Comparison of ENCODE assay signal across 23 mouse cellular contexts in the genomic region with DNA sequence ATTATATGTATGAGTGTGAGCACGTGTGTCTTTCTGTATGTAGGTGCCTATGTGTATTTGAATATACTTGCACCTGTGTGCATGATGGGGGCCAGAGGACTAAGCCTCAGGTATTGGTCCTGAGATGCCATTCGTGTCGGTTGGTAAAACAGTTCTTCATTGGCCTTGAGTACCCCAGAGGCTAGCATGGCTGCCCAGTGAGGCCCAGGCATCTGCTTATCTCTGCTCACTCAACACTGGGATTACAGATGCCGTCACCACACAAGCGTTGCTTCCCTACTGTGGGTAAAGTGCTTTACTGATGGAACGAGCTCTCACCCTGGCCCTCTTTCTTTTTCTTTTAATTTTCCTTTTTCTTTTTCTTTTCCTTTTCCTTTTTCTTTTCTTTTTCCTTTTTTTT.
"Had no signal": no experiment of that assay in that cellular context is flagged by ENCODE, and none has a peak within 500 bp of the region (broad histone marks: within the 10 kb centered on the region; RNA-seq: fewer than 3 reads in every experiment).

No protein-coding gene starts in this region.

- ATAC-seq: forebrain, postnatal 0 days; hindbrain, postnatal 0 days; intestine, embryonic 16.5 days; liver, embryonic 12.5 days had no signal

- H3K4me2 ChIP-seq: heart, embryonic 13.5 days; hindbrain, embryonic 13.5 days; hindbrain, embryonic 15.5 days; kidney, embryonic 15.5 days; limb, embryonic 13.5 days; limb, embryonic 15.5 days; liver, embryonic 12.5 days had no signal

- H3K27me3 ChIP-seq: hindbrain, embryonic 13.5 days; hindbrain, embryonic 15.5 days; kidney, embryonic 15.5 days; limb, embryonic 15.5 days; liver, embryonic 12.5 days had no signal

- H3K9ac ChIP-seq: forebrain, postnatal 0 days; heart, embryonic 13.5 days; hindbrain, embryonic 13.5 days; hindbrain, embryonic 15.5 days; kidney, embryonic 15.5 days; limb, embryonic 13.5 days; limb, embryonic 15.5 days; liver, embryonic 12.5 days; liver, embryonic 14.5 days had no signal

- H3K4me3 ChIP-seq: heart, adult 2 months; heart, embryonic 13.5 days; hindbrain, embryonic 13.5 days; hindbrain, embryonic 15.5 days; kidney, embryonic 15.5 days; limb, embryonic 13.5 days; limb, embryonic 15.5 days; liver, embryonic 12.5 days had no signal

- H3K36me3 ChIP-seq: heart, embryonic 13.5 days; hindbrain, embryonic 13.5 days; hindbrain, embryonic 15.5 days; kidney, embryonic 15.5 days; limb, embryonic 13.5 days; limb, embryonic 15.5 days; liver, embryonic 12.5 days had no signal

- H3K4me1 ChIP-seq: liver, embryonic 12.5 days had no signal

- H3K27ac ChIP-seq: heart, adult 2 months; heart, embryonic 13.5 days; hindbrain, embryonic 13.5 days; hindbrain, embryonic 15.5 days; hindbrain, postnatal 0 days; kidney, embryonic 15.5 days; kidney, postnatal 0 days; limb, embryonic 13.5 days; limb, embryonic 15.5 days; liver, embryonic 12.5 days; liver, embryonic 14.5 days had no signal

- DNase-seq: forebrain, postnatal 0 days; gastrocnemius, postnatal 14 days; gastrocnemius, postnatal 36 days; heart, adult 2 months; kidney, adult 11 months; kidney, adult 2 months; kidney, adult 9 months; kidney, postnatal 14 days; kidney, postnatal 36 days; layer of hippocampus, adult 9-11 months; layer of hippocampus, postnatal 36 days; left cerebral cortex, postnatal 4 days had no signal

- H3K9me3 ChIP-seq: heart, embryonic 13.5 days; hindbrain, embryonic 13.5 days; hindbrain, embryonic 15.5 days; kidney, embryonic 15.5 days; limb, embryonic 13.5 days; limb, embryonic 15.5 days; liver, embryonic 12.5 days had no signal
